Mouse (Mus musculus) thymus, adult 2 months (tissue): ENCODE results near the gene Wdr31.

Source experiments
- CTCF ChIP-seq: fragments of 200-500 bp; IDR thresholded peaks from 2 replicates; pipeline ENCODE4 v1.5.1; 2012; ENCODE audit warnings: mild to moderate bottlenecking, control low read depth, low read length, moderate library complexity, borderline replicate concordance; ENCODE audit not compliant: control insufficient read depth, poor library complexity, insufficient read depth; ENCODE audit errors: extremely low read depth
- POLR2A ChIP-seq: fragments of 200-500 bp; IDR thresholded peaks from 2 replicates; pipeline ENCODE4 v1.6.1; 2012; ENCODE audit warnings: mild to moderate bottlenecking, low read length, control low read depth, moderate library complexity; ENCODE audit not compliant: control insufficient read depth, poor library complexity, insufficient read depth; ENCODE audit errors: extremely low read depth

- TF ChIP-seq POLR2A = no peak
- no peak for TF ChIP-seq CTCF
These were observed 45.4 kb upstream of the Wdr31 start for GRCm38 (mm10) chr4:62516079-62516478.
